Comparison of ENCODE assay signal across 8 mouse cellular contexts in the genomic region with DNA sequence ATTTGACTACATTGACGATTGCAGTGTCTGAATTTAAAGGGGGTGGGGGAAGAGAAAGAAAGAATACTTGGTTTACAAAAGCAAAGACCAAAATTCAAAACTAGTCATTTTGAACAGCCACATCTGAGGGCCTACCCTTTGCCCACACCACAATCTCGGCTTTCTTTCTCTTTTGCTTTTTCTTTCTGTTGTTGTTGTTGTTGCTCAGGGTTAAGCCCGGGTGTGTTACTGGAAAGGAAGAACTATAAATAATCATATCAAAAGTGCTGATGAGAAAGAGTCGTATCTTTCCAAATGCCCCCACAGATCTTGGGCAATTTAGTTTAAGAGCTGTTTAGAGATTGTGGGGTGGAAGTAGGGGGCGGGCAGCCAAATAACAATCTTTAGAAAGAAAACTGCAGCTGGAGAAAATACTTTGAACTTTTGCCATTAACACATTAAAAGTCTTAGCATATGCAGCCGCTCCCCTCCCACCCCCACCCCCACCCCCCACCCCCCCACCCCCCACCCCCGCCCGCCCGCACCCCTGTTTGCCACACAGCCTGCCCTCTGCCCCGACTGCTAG. TPM values are rescaled to one million over a fixed set of nuclear protein-coding genes. Genes with fewer than 3 reads are reported as not detected.
DNase-seq lines count a peak whose midpoint lies in the region; ATAC-seq and TF ChIP-seq lines count a peak whose summit lies in the region.

No protein-coding gene starts in this region.

- TF ChIP-seq CTCF in liver, embryonic 14.5 days (IDR thresholded peaks at IDR 0.05; ENCODE audit: low read depth): no peak

- H3K4me1 ChIP-seq in forebrain, embryonic 15.5 days: peaks cover 96% of the 10 kb centered on the region
- H3K4me1 ChIP-seq in liver, embryonic 14.5 days (replicated peaks; ENCODE audit: control insufficient read depth in 2 of 2, insufficient read depth in 2 of 2, low read length in 1 of 2): peaks cover 23 to 60% of the 10 kb centered on the region in 2 experiments

- no peak for TF ChIP-seq EP300 in liver, embryonic 14.5 days (IDR thresholded peaks at IDR 0.05; ENCODE audit: low read depth)

- H3K4me2 ChIP-seq in forebrain, embryonic 15.5 days (replicated peaks): peak overlapping the region; percentile 67
- peak overlapping the region; percentile 4; the same call in 1 of the 2 replicates for H3K4me2 ChIP-seq in liver, embryonic 14.5 days (ENCODE audit: low read depth)

- peak overlapping the region; percentile 37 for H3K4me3 ChIP-seq in forebrain, embryonic 15.5 days
- H3K4me3 ChIP-seq in liver, embryonic 14.5 days (ENCODE audit: insufficient read depth in 1 of 2, low read depth in 2 of 2, low read length in 2 of 2): no peak overlapping the region

- H3K9ac ChIP-seq in forebrain, embryonic 15.5 days (replicated peaks): peak overlapping the region; percentile 32
- H3K9ac ChIP-seq in liver, embryonic 14.5 days (replicated peaks): no peak overlapping the region

- H3K9me3 ChIP-seq in forebrain, embryonic 15.5 days: no peaks in the 10 kb centered on the region
- no peaks in the 10 kb centered on the region for H3K9me3 ChIP-seq in liver, embryonic 14.5 days (ENCODE audit: control insufficient read depth, low read length)

- 5% methylated on average over 10 of the region's 10 CpGs for WGBS in forebrain, embryonic 15.5 days
- WGBS in liver, embryonic 14.5 days (ENCODE audit: insufficient replicate concordance): 56% methylated on average over 10 of the region's 10 CpGs

- no peak for ATAC-seq in forebrain, embryonic 15.5 days (replicated peaks)
- ATAC-seq in liver, embryonic 14.5 days (ENCODE audit: insufficient read depth): no peak

- H3K27me3 ChIP-seq in forebrain, embryonic 15.5 days: no peaks in the 10 kb centered on the region
- no peaks in the 10 kb centered on the region for H3K27me3 ChIP-seq in liver, embryonic 14.5 days (ENCODE audit: control insufficient read depth, insufficient read depth, low read length)

- DNase-seq in cerebellum, adult 8-10 months: peak; percentile 32
- no peak for DNase-seq in cerebellum, adult 9-10 months
- DNase-seq in CD4-positive helper T cell, adult 2 months (ENCODE audit: low read depth, low spot score): peak; percentile 82
- no peak for DNase-seq in liver, embryonic 14.5 days (ENCODE audit: low read depth in 3 of 3, low spot score in 3 of 3)
- no peak for DNase-seq in embryo, embryonic 10 days (ENCODE audit: low spot score)
- DNase-seq in thymus, adult 18-20 months: no peak
- no peak for DNase-seq in kidney, adult 8-10 months

- peaks cover 8% of the 10 kb centered on the region for H3K36me3 ChIP-seq in forebrain, embryonic 15.5 days
- peaks cover 56% of the 10 kb centered on the region for H3K36me3 ChIP-seq in liver, embryonic 14.5 days (replicated peaks; ENCODE audit: control insufficient read depth, insufficient read depth, low read depth)

- peak overlapping the region; percentile 100 for H3K27ac ChIP-seq in forebrain, embryonic 15.5 days (replicated peaks)
- H3K27ac ChIP-seq in liver, embryonic 14.5 days: no peak overlapping the region

RNA-seq across cellular contexts. Expression of a gene that starts 20.7 kb away (rescaled TPM):
- 81.0 and 85.9 TPM in 2 replicates for polyA plus RNA-seq in forebrain, embryonic 15.5 days (2015; fragmentation: Nextera tagmentation; extraction: Ambion mirVana)
- polyA plus RNA-seq in liver, embryonic 14.5 days (2012; rRNA removed): 13.5 and 17.7 TPM in 2 replicates
- polyA plus RNA-seq in liver, embryonic 14.5 days (2014; fragmentation: Nextera tagmentation; extraction: Ambion mirVana): 16.3 and 18.5 TPM in 2 replicates

Comparison
In these comparisons a context has a peak if more than half of its experiments do, and no peak if none do; other contexts are left out.
1. DNase-seq: peak in cerebellum, adult 8-10 months (single experiment) and CD4-positive helper T cell, adult 2 months (single experiment); none in cerebellum, adult 9-10 months (single experiment), liver, embryonic 14.5 days (0 of 3), embryo, embryonic 10 days (single experiment), thymus, adult 18-20 months (0 of 2) and kidney, adult 8-10 months (0 of 2).